Mouse (Mus musculus): ENCODE measurements at regions not wholly inside any gene's neighbourhood (a gene's known extent, or its start where the extent isn't known, plus 50 kb on each side); places are given as distances from the start of the nearest gene placed in this dataset.

DNA sequence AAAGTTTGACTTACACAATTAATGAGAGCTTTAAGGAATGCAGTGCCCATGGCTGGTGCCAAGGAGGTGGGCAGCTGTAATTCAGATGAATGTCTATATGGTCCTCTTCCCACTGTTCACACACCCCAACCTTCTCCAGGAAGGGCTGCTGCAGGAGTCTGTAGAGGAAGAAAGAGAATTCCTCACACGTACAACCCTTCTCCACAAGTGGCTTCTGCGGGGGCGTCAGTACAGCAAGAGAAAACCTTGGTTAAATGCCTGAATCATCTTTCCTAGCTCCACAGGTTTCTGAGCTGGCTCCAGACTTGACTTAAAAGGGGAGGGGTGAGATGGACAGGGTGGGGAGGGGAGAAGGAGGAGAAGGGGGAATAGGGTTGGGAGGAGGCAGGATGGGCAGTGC lies 306.3 kb downstream of the Tbc1d1 start:
- no peak for DNase-seq (ENCODE audit: low spot score)

DNA sequence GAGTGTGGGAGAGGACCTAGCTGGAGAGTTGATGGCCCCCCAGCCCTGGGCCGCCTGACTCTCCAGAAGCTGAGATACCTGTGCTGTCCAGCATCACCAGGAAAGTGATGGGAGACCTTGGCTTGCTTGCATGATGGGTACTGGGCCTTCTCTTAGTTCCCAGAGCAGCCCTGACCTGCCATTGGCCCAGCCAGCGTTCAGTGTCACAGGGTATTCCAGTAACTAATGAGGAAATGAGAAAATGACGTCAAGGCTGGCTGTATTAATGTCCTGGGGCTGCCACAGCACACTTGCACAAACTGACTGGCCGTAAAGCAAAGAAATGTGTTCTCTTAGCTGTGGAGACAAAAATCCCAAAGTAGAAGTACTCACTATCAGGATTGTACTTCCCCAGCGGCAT lies 307.5 kb downstream of the Tbc1d1 start:
- no peak for DNase-seq (ENCODE audit: low spot score)

DNA sequence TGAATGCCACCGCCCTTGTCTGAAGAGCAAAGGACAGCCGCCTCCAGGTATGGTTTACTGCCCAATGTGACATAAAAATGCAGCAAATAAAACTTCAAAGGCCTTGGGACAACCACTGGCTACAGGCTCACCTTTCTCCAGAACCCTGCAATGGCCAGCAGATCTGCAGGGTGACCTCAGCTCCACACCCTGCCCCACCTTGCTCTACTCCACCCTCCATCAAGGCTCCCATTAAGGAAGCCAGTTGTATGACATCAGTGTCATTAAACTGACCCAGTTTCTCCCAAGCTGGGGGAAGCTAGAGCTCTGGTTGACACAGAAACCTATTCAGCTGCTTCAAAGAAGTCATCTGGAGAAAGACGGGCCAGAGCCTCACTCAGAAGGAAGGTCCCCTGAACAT lies 310.2 kb downstream of the Tbc1d1 start:
- DNase-seq (ENCODE audit: low spot score) = no peak

GRCm38 (mm10) chr5:64467856-64468255 lies 311.8 kb downstream of the Tbc1d1 start:
- no peak for DNase-seq (ENCODE audit: low spot score)

DNA sequence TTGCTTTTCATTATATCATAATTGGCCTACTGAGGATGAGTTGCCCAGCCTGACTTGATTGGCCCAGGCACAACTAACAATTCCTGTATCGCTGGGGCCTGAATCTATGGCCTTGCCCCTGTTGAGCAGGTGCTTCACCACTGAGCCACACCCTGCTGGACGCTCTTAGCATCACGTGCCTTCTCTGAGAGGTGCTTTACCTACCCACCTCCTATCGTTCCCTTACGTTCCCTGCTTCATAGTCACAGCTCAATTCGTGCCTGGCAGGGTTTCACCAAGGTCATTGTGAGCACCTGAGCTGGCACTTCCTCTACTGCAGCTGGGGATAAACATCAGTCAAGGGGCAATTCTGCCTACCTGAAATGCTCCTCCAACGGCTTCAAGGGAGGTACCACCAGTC lies 312.2 kb downstream of the Tbc1d1 start:
- no peak for DNase-seq (ENCODE audit: low spot score)

- DNase-seq (ENCODE audit: low spot score) = no peak
These were observed 315.9 kb downstream of the Tbc1d1 start for GRCm38 (mm10) chr5:64472008-64472407.

DNA sequence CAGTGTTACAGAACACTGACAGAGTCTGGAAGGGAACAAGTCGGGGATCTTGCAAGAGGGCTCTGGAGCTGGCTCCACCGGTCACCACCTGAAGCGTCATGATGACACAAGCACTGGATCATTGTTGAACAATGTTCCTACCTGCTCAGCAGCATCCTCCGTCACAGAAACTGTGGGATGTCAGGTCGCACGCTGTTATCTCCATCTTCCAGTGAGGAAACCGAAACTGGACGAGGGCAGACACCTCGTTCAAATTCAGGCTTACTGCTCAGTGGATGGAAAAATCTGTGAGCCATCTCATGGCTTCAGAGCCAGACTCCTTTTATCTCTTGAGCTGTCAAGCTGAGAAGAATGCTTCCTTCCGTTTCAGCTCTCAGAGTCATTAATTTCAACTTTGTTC lies 316.3 kb downstream of the Tbc1d1 start:
- DNase-seq (ENCODE audit: low spot score) = no peak

GRCm38 (mm10) chr5:64474868-64475267 lies 318.8 kb downstream of the Tbc1d1 start:
- no peak for DNase-seq (ENCODE audit: low spot score)

- no peak for DNase-seq (ENCODE audit: low spot score)
These were observed 319.8 kb downstream of the Tbc1d1 start for GRCm38 (mm10) chr5:64475736-64476519.

GRCm38 (mm10) chr5:64476641-64477369 lies 320.7 kb downstream of the Tbc1d1 start:
- DNase-seq (ENCODE audit: low spot score) = no peak

DNA sequence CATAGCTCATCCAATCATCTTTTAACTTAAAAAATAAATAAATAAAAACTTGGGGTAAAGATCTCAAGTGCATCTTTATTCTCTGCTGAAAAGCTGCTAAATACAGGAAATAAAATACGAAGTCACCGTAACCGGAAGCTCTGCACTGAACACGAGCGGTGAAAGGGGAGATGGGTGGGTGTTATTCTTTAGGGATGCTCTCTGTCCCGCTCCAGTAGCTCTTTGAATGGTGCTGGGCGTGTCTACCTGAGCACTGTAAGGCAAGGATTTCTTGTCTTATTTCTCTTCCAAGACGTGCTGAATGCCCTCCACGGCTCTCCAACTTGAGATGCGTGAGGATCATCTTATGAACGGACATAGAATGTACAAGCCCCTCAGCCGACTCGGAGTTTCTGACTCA lies 322.0 kb downstream of the Tbc1d1 start:
- no peak for DNase-seq (ENCODE audit: low spot score)

- DNase-seq (ENCODE audit: low spot score) = no peak
These were observed 322.6 kb downstream of the Tbc1d1 start for GRCm38 (mm10) chr5:64478599-64479214.

DNA sequence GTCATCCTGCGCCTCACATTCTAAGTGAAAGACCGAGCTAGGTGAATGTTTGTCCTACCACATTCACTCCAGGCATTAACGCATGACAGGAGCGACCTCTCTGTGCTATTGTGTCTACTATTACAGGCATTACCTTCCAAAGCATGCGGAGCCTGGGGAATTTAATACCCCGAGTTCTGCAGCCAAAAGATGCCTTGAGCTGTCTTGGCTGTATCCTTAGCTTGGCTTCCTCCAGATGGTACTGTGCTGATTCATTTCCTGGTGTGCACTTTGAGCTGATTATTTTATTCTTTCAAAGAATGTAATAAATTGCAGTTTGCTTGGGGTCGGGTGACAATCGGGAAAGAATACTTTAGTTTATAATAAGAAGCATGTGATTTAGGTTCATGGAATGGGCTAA lies 323.2 kb downstream of the Tbc1d1 start:
- DNase-seq (ENCODE audit: low spot score) = no peak

DNA sequence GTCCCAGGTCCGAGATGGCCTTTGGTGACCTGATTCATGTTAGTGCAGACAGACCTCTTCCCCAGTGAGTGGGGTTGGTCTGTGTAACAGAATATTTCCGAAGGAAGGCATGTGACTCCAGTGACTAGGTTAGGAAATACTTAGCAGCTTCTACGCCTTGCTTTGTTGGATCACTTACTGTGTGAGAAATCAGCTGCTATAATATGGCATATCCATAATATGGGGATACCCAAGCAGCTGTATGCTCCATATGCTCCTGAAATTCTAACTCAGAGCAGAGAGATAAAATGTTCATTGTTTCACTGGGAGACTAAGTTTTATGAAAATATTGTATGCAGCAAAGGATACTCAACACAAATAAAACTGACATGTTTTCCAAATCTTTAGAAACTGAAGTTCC lies 318.1 kb upstream of the Klf3 start:
- DNase-seq (ENCODE audit: low spot score) = no peak

- DNase-seq (ENCODE audit: low spot score) = no peak
These were observed 317.3 kb upstream of the Klf3 start for GRCm38 (mm10) chr5:64485856-64486255.

DNA sequence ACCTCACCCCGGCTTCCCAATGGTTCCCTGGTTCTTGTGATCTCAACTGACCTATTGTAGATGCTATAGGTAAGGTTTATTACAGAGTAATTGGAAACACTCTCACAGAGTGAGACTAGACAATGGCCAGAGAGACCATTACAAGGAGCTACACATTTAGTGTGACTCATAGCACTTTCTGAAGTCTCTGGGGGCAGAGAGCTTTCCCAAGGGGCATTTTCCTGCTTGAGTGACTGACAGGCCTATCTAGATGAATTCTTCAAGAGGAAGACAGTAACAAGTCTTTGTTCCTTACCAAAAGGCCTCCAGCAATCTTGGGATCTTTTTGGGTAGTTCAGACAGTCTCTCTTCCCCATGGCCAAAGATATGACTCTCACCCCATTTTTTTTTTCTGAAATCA lies 316.4 kb upstream of the Klf3 start:
- DNase-seq (ENCODE audit: low spot score) = no peak

- DNase-seq (ENCODE audit: low spot score) = no peak
These were observed 315.3 kb upstream of the Klf3 start for GRCm38 (mm10) chr5:64487698-64488398.

GRCm38 (mm10) chr5:64489656-64490444 lies 313.3 kb upstream of the Klf3 start:
- no peak for DNase-seq (ENCODE audit: low spot score)

DNA sequence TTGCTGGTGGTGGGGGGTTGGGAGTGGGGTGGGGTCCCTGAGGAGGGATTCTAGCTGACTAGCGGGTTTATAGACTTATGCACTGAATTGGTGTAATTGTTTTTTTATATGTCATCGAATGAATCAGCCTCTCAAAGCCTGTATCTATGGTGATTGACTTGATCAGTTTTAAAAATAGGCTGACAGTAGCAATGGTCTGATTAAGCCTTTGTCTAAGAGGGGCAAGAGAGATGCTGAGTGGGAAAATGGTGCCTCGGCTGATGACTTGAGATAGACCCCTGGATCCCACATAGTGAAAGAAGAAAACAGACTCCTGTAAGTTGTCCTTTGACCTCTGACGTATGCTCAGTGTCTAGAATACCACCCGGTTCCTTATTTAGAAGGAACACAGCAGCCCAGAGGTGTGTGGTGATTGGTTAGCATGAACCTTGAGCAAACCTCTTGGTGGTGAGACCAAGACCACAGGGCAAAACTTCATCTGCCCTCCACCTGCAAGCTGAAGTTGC lies 312.7 kb upstream of the Klf3 start:
- DNase-seq (ENCODE audit: low spot score) = no peak

DNA sequence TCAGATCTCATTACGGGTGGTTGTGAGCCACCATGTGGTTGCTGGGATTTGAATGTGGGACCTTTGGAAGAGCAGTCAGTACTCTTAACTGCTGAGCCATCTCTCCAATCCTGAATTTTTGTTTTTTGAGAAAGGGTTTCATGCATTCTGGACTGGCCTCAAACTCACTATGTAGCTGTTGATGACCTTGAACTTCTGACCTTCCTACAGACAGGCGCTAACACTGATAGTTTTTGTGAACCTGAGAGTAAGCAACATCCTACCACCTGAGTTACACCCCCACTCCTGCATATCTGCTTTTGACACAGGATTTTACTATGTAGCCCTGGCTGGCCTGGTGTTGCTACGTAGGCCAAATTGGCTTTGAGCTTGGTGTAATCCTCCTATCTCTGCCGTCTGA lies 308.8 kb upstream of the Klf3 start:
- no peak for DNase-seq (ENCODE audit: low spot score)

DNA sequence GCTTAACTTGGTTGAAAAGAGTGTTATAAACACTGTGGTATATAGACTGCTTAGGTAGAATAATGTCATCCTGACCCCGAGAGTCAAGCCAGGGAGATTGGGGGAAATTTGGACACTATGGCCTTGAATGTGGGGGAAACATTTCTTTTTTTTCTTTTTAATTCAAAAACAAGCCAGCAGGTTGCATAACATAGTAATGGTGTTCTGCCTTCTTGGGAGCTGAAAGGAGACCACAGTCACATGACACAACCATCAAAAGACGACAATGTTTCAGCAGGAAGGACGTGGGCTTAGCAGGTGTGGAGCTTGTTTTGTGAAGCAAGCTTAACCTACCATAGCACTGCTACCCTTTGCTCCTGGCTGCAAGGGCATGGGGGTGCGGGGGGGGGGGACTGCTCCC lies 306.3 kb upstream of the Klf3 start:
- DNase-seq (ENCODE audit: low spot score) = no peak

- DNase-seq (ENCODE audit: low spot score) = no peak
These were observed 304.8 kb upstream of the Klf3 start for GRCm38 (mm10) chr5:64498431-64498830.
